Mouse (Mus musculus) layer of hippocampus, adult 8-10 months (tissue): ENCODE data around the gene Nf2. TPM values are rescaled to one million over a fixed set of nuclear protein-coding genes. Genes with fewer than 3 reads are reported as not detected.
"Not testable (repeated sequence)": the region's sequence is repeated elsewhere in the genome, so short reads cannot be mapped to it uniquely, and the experiment has no call there.

ENCODE experiments used
- DNase-seq, 2 experiments: peaks; one replicate each; pipeline ENCODE4 v3.0.0; 2022; ENCODE audit warnings: low spot score in 2 of 2
- total RNA-seq, 4 experiments: library from RNA; stranded (reverse); gene quantifications; 2 replicates each; pipeline ENCODE4 v1.2.4; 2022

Gene Nf2
- total RNA-seq, 4 experiments from 2014 or later = 88.0 to 96.1 (median 90.3) TPM

GRCm38 (mm10) chr11:4802401-4802800 is 46.9 kb downstream of the Nf2 start:
- DNase-seq = not testable (repeated sequence)

GRCm38 (mm10) chr11:4800654-4801053 is 48.7 kb downstream of the Nf2 start:
- DNase-seq = no peak

GRCm38 (mm10) chr11:4793006-4793405 is 56.3 kb downstream of the Nf2 start:
- DNase-seq = no peak

GRCm38 (mm10) chr11:4791549-4791948 is 57.8 kb downstream of the Nf2 start:
- DNase-seq = no peak

- DNase-seq = no peak
These were observed 59.6 kb downstream of the Nf2 start for GRCm38 (mm10) chr11:4789691-4790090.

GRCm38 (mm10) chr11:4784629-4785142 is 64.7 kb downstream of the Nf2 start:
- no peak for DNase-seq

- no peak for DNase-seq
These were observed 66.2 kb downstream of the Nf2 start for GRCm38 (mm10) chr11:4783116-4783515.

- DNase-seq = no peak
These were observed 68.4 kb downstream of the Nf2 start for GRCm38 (mm10) chr11:4780927-4781326.

- DNase-seq = peak in 1 of 2 experiments; percentile 71
These were observed 76.4 kb downstream of the Nf2 start for GRCm38 (mm10) chr11:4772925-4773324.

- no peak for DNase-seq
These were observed 77.6 kb downstream of the Nf2 start for GRCm38 (mm10) chr11:4771756-4772155.

- DNase-seq = no peak
These were observed 79.5 kb downstream of the Nf2 start for GRCm38 (mm10) chr11:4769881-4770280.

- peak in 1 of 2 experiments; percentile 38 for DNase-seq
These were observed 80.0 kb downstream of the Nf2 start for GRCm38 (mm10) chr11:4769293-4769692.

GRCm38 (mm10) chr11:4768399-4768798 is 80.9 kb downstream of the Nf2 start:
- DNase-seq = no peak

GRCm38 (mm10) chr11:4764476-4764875 is 84.9 kb downstream of the Nf2 start:
- DNase-seq = no peak

GRCm38 (mm10) chr11:4763631-4764030 is 85.7 kb downstream of the Nf2 start:
- DNase-seq = no peak

- DNase-seq = no peak
These were observed 86.8 kb downstream of the Nf2 start for GRCm38 (mm10) chr11:4762511-4762910.

GRCm38 (mm10) chr11:4761991-4762390 is 87.3 kb downstream of the Nf2 start:
- no peak for DNase-seq

- no peak for DNase-seq
These were observed 88.9 kb downstream of the Nf2 start for GRCm38 (mm10) chr11:4760438-4760837.

GRCm38 (mm10) chr11:4757789-4758158 is 91.6 kb downstream of the Nf2 start:
- no peak for DNase-seq

GRCm38 (mm10) chr11:4756984-4757788 is 92.2 kb downstream of the Nf2 start:
- no peak for DNase-seq

- DNase-seq = no peak
These were observed 92.9 kb downstream of the Nf2 start for GRCm38 (mm10) chr11:4756460-4756859.

- DNase-seq = no peak
These were observed 94.5 kb downstream of the Nf2 start for GRCm38 (mm10) chr11:4754867-4755266.

- DNase-seq = no peak
These were observed 95.3 kb downstream of the Nf2 start for GRCm38 (mm10) chr11:4754036-4754435.
